Mouse (Mus musculus) olfactory bulb, adult 2 months (tissue): ENCODE results near the gene Fntb.

Source experiments
- CTCF ChIP-seq: fragments of 200-500 bp; IDR thresholded peaks from 2 replicates; pipeline ENCODE4 v1.5.1; 2012; ENCODE audit warnings: low read depth, mild to moderate bottlenecking, low read length, moderate library complexity; ENCODE audit not compliant: insufficient read depth
- POLR2A ChIP-seq: fragments of 200-500 bp; IDR thresholded peaks from 2 replicates; pipeline ENCODE4 v1.6.1; 2012; ENCODE audit warnings: mild to moderate bottlenecking, low read depth, low read length, moderate library complexity; ENCODE audit not compliant: insufficient read depth

DNA sequence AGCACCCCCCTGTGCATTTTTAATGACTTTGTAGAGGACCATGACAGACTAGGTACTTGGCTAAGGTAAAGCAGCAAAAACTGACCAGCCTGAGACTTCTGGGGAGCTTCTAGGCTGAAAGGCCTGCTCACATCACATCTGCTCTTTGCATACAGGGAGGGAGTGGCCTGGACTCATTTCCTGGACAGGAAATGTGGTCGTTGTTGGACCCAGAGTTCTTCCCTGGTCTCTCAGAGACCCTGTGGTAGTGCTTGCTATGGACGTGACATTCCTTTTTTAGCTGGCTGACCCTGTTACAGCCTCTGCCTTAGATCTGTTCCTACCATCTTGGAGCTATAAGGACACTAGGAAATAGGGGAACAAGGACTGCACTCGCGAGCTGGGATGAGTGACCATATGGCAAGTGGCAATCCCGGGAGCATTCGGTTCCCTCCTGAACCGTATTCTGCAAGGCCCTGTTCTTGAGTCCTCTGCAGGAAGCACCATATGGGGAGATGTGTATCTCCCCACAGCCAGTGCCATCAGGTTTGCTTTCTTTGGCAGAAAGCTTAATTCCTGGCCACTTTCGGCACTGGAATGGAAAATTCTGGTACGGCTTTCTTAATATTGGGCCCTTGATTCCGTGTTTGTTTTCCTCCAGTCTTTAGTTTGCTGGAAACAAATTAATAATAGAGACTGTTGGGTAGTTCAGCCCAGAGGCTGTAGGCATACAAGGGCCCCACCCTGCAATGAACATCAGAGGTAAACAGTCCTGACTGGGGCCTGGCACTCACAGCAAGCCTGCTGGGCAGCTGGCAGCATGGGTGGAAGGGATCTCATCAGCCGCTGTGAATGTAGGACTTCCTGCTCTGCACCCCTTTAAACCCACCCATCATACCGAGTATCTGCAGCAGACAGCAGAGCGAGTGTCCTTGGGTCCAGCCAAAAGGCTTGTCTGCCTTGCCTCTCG, 166.6 kb downstream of the Fntb start:
- TF ChIP-seq POLR2A (no peak), CTCF (no peak)
